ENCODE assay signal across 8 mouse cellular contexts in genomic region chr4:43668782-43669427, GRCm38 (mm10). TPM values are rescaled to one million over a fixed set of nuclear protein-coding genes. Genes with fewer than 3 reads are reported as not detected.
A peak's percentile ranks its signal among the peaks of the same experiment; 100 is the strongest.
DNase-seq lines count a peak whose midpoint lies in the region; ATAC-seq lines count a peak whose summit lies in the region.

Tmem8b (plus strand) TSS chr4:43668971.
Fam221b (minus strand) TSS chr4:43669145.

- peak within 1 kb of the TSS; percentile 89 for H3K4me3 ChIP-seq in heart, embryonic 15.5 days
- peak within 1 kb of the TSS; percentile 80 for H3K4me3 ChIP-seq in liver, embryonic 15.5 days (replicated peaks)
- H3K4me3 ChIP-seq in neural tube, embryonic 12.5 days = peak within 1 kb of the TSS; percentile 87

- no peaks in the 10 kb centered on the region for H3K9me3 ChIP-seq in heart, embryonic 15.5 days (replicated peaks)
- no peaks in the 10 kb centered on the region for H3K9me3 ChIP-seq in liver, embryonic 15.5 days (replicated peaks)
- no peaks in the 10 kb centered on the region for H3K9me3 ChIP-seq in neural tube, embryonic 12.5 days

- WGBS in heart, embryonic 15.5 days = 1% methylated on average over 40 of the region's 41 CpGs
- 2% methylated on average over 41 of the region's 41 CpGs for WGBS in liver, embryonic 15.5 days (ENCODE audit: insufficient replicate concordance)
- under 1% methylated on average over 37 of the region's 41 CpGs for WGBS in neural tube, embryonic 12.5 days

- peak within 1 kb of the TSS; percentile 87 for H3K4me2 ChIP-seq in heart, embryonic 15.5 days
- peak within 1 kb of the TSS; percentile 96 for H3K4me2 ChIP-seq in liver, embryonic 15.5 days
- H3K4me2 ChIP-seq in neural tube, embryonic 12.5 days (replicated peaks) = peak within 1 kb of the TSS; percentile 89

- peak within 1 kb of the TSS; percentile 88 for H3K9ac ChIP-seq in heart, embryonic 15.5 days
- peak within 1 kb of the TSS; percentile 77 for H3K9ac ChIP-seq in liver, embryonic 15.5 days
- H3K9ac ChIP-seq in neural tube, embryonic 12.5 days = peak within 1 kb of the TSS; percentile 97

- H3K4me1 ChIP-seq in heart, embryonic 15.5 days (replicated peaks) = peaks cover 20% of the 10 kb centered on the region
- H3K4me1 ChIP-seq in liver, embryonic 15.5 days (replicated peaks) = peaks cover 19% of the 10 kb centered on the region
- H3K4me1 ChIP-seq in neural tube, embryonic 12.5 days = peaks cover 30% of the 10 kb centered on the region

- peak; percentile 99 for ATAC-seq in CD4-positive, CD25-positive, alpha-beta regulatory T cell, adult 4 months
- peak; percentile 88 for ATAC-seq in heart, embryonic 15.5 days (replicated peaks; ENCODE audit: insufficient number of reproducible peaks, insufficient read depth, low FRiP score, low read depth)
- peak; percentile 94 for ATAC-seq in liver, embryonic 15.5 days (ENCODE audit: insufficient read depth)
- peak; percentile 91 for ATAC-seq in neural tube, embryonic 12.5 days (ENCODE audit: low FRiP score, low read depth)

- H3K36me3 ChIP-seq in heart, embryonic 15.5 days = no peaks in the 10 kb centered on the region
- no peaks in the 10 kb centered on the region for H3K36me3 ChIP-seq in liver, embryonic 15.5 days (replicated peaks)
- no peaks in the 10 kb centered on the region for H3K36me3 ChIP-seq in neural tube, embryonic 12.5 days

- peaks cover 35% of the 10 kb centered on the region for H3K27me3 ChIP-seq in heart, embryonic 15.5 days
- H3K27me3 ChIP-seq in liver, embryonic 15.5 days = peaks cover 55% of the 10 kb centered on the region
- H3K27me3 ChIP-seq in neural tube, embryonic 12.5 days (replicated peaks) = peaks cover 10% of the 10 kb centered on the region

- DNase-seq in c-Kit-negative CD71-positive TER-119-positive erythroid progenitor cells, embryonic 14.5 days (ENCODE audit: low read depth, low spot score) = peak; percentile 79
- peak; percentile 51 for DNase-seq in fibroblast of lung, adult 2 months (ENCODE audit: low read depth)
- peak; percentile 92 to 95 for DNase-seq in kidney, postnatal 36 days
- peak; percentile 77 for DNase-seq in telencephalon, adult 2 months (ENCODE audit: low read depth, low spot score)

- H3K27ac ChIP-seq in heart, embryonic 15.5 days = peak within 1 kb of the TSS; percentile 79
- H3K27ac ChIP-seq in liver, embryonic 15.5 days (replicated peaks) = peak within 1 kb of the TSS; percentile 38; the same call in 1 of the 2 replicates
- H3K27ac ChIP-seq in neural tube, embryonic 12.5 days = no peak within 1 kb of the TSS

RNA-seq across cellular contexts. Expression of gene Tmem8b, which starts in this region (rescaled TPM):
- polyA plus RNA-seq in CD4-positive, CD25-positive, alpha-beta regulatory T cell, adult 4 months (2017; shearing (Covaris generic)) = 1 to 10 TPM in 1 of 2 experiments, under 1 TPM in 1; 0.77 to 1.8 TPM
- polyA plus RNA-seq in heart, embryonic 15.5 days (2015; fragmentation: Nextera tagmentation; extraction: Ambion mirVana) = 3.8 and 4.6 TPM in 2 replicates
- 0.15 and 0.20 TPM in 2 replicates for polyA plus RNA-seq in liver, embryonic 15.5 days (2015; fragmentation: Nextera tagmentation; extraction: Ambion mirVana)
- 11.8 and 14.2 TPM in 2 replicates for polyA plus RNA-seq in neural tube, embryonic 12.5 days (2016; fragmentation: Nextera tagmentation; extraction: Ambion mirVana)

RNA-seq across cellular contexts. Expression of gene Fam221b, which starts in this region (rescaled TPM):
- 1 to 10 TPM; 2.4 to 2.6 TPM for polyA plus RNA-seq in CD4-positive, CD25-positive, alpha-beta regulatory T cell, adult 4 months (2017; shearing (Covaris generic))
- polyA plus RNA-seq in heart, embryonic 15.5 days (2015; fragmentation: Nextera tagmentation; extraction: Ambion mirVana) = 1.6 and 4.0 TPM in 2 replicates
- polyA plus RNA-seq in liver, embryonic 15.5 days (2015; fragmentation: Nextera tagmentation; extraction: Ambion mirVana) = 0.81 and 1.1 TPM in 2 replicates
- 3.2 and 3.3 TPM in 2 replicates for polyA plus RNA-seq in neural tube, embryonic 12.5 days (2016; fragmentation: Nextera tagmentation; extraction: Ambion mirVana)
